Mouse (Mus musculus): ENCODE measurements around the gene Mkln1. TPM values are rescaled to one million over a fixed set of nuclear protein-coding genes. Genes with fewer than 3 reads are reported as not detected.
"Not testable (repeated sequence)": the region's sequence is repeated elsewhere in the genome, so short reads cannot be mapped to it uniquely, and the experiment has no call there.

Mkln1 gene
- polyA plus RNA-seq, 1 experiment from 2014 or later, result 165 TPM

- ATAC-seq, result no peak
- POLR2A ChIA-PET, result no interaction called here
These were observed 139.6 kb downstream of the Mkln1 start for GRCm38 (mm10) chr6:31538112-31538511.

GRCm38 (mm10) chr6:31540018-31540417 is 141.5 kb downstream of the Mkln1 start:
- TF ChIP-seq CTCF (IDR thresholded peaks at IDR 0.05), result no peak
- no peaks in the 10 kb centered on the region for H3K27me3 ChIP-seq
- no peak for ATAC-seq
- ChIA-PET CTCF (interaction anchor here (0.9 to 1.2 kb wide), 5 partner anchors 9 to 112 kb away, joined by 3 to 7 read pairs (median 3); no protein-coding TSS in a partner anchor), POLR2A (interaction anchor here (1.1 kb wide), 1 partner anchor 9 kb away, joined by 4 read pairs; no protein-coding TSS in a partner anchor)
- no peak for DNase-seq (ENCODE audit: low read depth, low spot score)
- in situ Hi-C loops (cut with MboI; ENCODE audit: low pct_unique_long_range_greater_than_20kb), result no loop called here

More at GRCm38 (mm10) chr6:31538112-31538511, 139.6 kb downstream of the Mkln1 start:
- in situ Hi-C loops (cut with MboI; ENCODE audit: low pct_unique_long_range_greater_than_20kb), result no loop called here
- DNase-seq (ENCODE audit: low read depth, low spot score), result no peak
- TF ChIP-seq CTCF (IDR thresholded peaks at IDR 0.05), result no peak
- no peaks in the 10 kb centered on the region for H3K27me3 ChIP-seq
- CTCF ChIA-PET, result interaction anchor here (1.0 to 1.1 kb wide), 2 partner anchors 11 to 13 kb away, joined by 3 to 4 read pairs; no protein-coding TSS in a partner anchor

DNA sequence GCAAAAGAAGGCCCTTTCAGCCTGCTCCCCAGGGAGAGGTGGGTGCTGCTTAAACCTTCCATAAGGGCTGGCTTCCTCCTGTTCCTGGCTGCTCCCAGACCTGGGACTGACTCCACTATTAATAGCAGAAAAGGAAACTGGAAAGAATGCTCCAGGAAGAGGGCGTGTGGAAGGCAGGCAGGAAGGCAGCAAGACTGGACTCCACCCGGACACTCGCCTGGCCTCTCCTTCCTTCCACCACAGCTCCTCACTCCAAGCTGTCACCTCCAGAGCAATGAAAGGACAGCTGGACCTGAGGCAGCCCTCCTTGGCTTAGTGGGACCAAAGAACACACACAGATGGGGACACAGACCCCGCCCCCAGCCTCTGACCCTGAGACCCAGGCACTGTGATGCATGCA is 145.8 kb downstream of the Mkln1 start:
- DNase-seq (ENCODE audit: low read depth, low spot score) (no peak), ATAC-seq (no peak)
- CTCF ChIA-PET, result no interaction called here
- in situ Hi-C loops (cut with MboI; ENCODE audit: low pct_unique_long_range_greater_than_20kb), result no loop called here
- H3K27me3 ChIP-seq, result no peaks in the 10 kb centered on the region
- TF ChIP-seq CTCF (IDR thresholded peaks at IDR 0.05), result no peak
- POLR2A ChIA-PET, result no interaction called here

GRCm38 (mm10) chr6:31549361-31550051 is 151.0 kb downstream of the Mkln1 start:
- H3K27me3 ChIP-seq, result no peaks in the 10 kb centered on the region
- no peak for TF ChIP-seq CTCF (IDR thresholded peaks at IDR 0.05)
- ChIA-PET POLR2A (interaction anchor here (0.9 kb wide), 1 partner anchor 9 kb away, joined by 4 read pairs; no protein-coding TSS in a partner anchor), CTCF (interaction anchor here (1.0 to 1.3 kb wide), 6 partner anchors 10 to 90 kb away, joined by 3 to 4 read pairs (median 4); no protein-coding TSS in a partner anchor)
- in situ Hi-C loops (cut with MboI; ENCODE audit: low pct_unique_long_range_greater_than_20kb), result no loop called here
- peak; percentile 96 for ATAC-seq
- peak; percentile 93 for DNase-seq (ENCODE audit: low read depth, low spot score)

GRCm38 (mm10) chr6:31550876-31551532 is 152.5 kb downstream of the Mkln1 start:
- no peak for TF ChIP-seq CTCF (IDR thresholded peaks at IDR 0.05)
- DNase-seq (ENCODE audit: low read depth, low spot score), result no peak
- ChIA-PET POLR2A (interaction anchor here (0.5 to 1.1 kb wide), 2 partner anchors 8 to 471 kb away, joined by 3 to 5 read pairs; no protein-coding TSS in a partner anchor), CTCF (interaction anchor here (1.2 kb wide), 1 partner anchor 298 kb away, joined by 3 read pairs; no protein-coding TSS in a partner anchor)
- no peak for ATAC-seq
- in situ Hi-C loops (cut with MboI; ENCODE audit: low pct_unique_long_range_greater_than_20kb), result no loop called here
- H3K27me3 ChIP-seq, result no peaks in the 10 kb centered on the region

DNA sequence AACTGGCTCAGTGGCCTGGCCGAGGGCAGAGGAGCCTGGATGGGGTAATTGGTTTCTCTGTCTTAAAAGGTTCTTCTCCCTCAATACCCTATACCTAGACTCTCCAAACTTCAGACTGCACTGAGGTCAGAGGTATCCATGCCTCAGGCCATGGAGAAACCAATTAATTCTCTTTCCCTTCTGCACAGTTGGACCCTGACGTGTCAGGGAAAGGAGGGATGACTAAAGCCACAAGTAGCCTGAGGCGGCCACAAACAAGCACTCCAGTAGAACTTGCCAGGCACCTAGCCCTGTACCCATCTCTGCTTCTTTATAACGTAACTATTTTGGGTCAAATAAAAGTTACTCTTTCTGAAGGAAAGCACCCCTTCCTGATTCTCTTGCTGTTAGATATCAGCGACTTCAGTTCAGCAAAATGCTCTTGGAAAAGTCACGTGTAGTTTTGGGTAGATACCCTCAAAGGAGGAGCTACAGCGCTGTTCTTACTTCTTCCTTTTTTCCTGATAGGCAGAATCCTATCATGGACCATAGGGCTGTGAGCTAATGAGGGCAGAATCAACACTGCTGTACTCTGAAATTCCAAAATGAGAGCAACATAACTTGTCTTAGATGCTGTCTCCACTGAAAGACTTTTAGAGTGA is 158.0 kb downstream of the Mkln1 start:
- no peak for TF ChIP-seq CTCF (IDR thresholded peaks at IDR 0.05)
- no peaks in the 10 kb centered on the region for H3K27me3 ChIP-seq
- POLR2A ChIA-PET, result interaction anchor here (0.6 kb wide), 1 partner anchor 286 kb away, joined by 4 read pairs; no protein-coding TSS in a partner anchor
- ATAC-seq, result peak; percentile 84
- DNase-seq (ENCODE audit: low read depth, low spot score), result peak; percentile 79
- CTCF ChIA-PET, result interaction anchor here (0.8 to 1.9 kb wide), 3 partner anchors 20 to 48 kb away, joined by 3 to 6 read pairs (median 4); no protein-coding TSS in a partner anchor
- in situ Hi-C loops (cut with MboI; ENCODE audit: low pct_unique_long_range_greater_than_20kb), result no loop called here

DNA sequence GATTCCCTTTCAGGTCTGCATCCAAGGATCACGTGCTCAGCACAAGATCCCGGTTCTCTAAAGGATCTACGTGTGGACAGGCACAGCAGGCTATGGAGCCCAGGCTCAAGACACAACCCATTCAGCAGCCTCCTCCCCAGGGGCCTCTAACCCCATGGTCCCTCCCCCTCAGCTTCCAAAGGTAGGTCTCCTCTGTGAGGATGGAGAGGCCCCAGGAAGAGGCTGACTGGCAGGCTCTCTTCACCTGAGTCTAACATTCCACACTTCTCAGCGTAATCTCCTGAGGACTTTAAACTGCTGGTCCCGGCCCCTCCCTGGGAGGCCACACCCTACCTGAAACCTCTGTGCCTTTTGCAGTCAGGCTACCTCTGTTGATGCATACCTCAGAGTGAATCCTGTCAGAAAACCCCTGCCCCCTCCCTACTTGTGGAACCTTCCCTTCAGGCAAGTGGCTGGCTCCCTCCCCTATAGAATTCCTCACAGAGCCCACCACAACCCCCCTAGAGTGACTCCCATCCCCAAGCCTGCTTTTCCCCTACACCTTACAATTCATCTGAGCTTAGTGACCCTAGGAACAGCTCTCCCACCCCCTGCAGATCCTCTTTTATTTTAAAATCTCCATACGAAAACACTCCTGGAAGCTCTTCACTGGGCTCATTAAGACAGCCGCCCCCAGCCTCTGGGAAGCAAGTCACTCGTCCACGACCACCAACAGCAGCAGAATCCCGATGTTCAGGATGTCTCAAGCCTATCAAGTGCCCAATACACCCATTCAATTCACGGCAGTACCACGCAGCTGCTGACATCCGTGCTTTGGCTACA is 161.8 kb downstream of the Mkln1 start:
- DNase-seq (ENCODE audit: low read depth, low spot score) (no peak), ATAC-seq (no peak)
- in situ Hi-C loops (cut with MboI; ENCODE audit: low pct_unique_long_range_greater_than_20kb), result no loop called here
- POLR2A ChIA-PET, result no interaction called here
- H3K27me3 ChIP-seq, result no peaks in the 10 kb centered on the region
- TF ChIP-seq CTCF (IDR thresholded peaks at IDR 0.05), result no peak
- CTCF ChIA-PET, result no interaction called here

GRCm38 (mm10) chr6:31561948-31562347 is 163.4 kb downstream of the Mkln1 start:
- H3K27me3 ChIP-seq; CTCF ChIA-PET; ATAC-seq; DNase-seq (ENCODE audit: low read depth, low spot score); in situ Hi-C loops (cut with MboI; ENCODE audit: low pct_unique_long_range_greater_than_20kb): not testable (repeated sequence)
- POLR2A ChIA-PET, result interaction anchor here (0.7 kb wide), 1 partner anchor 1433 kb away, joined by 12 read pairs; no protein-coding TSS in a partner anchor

DNA sequence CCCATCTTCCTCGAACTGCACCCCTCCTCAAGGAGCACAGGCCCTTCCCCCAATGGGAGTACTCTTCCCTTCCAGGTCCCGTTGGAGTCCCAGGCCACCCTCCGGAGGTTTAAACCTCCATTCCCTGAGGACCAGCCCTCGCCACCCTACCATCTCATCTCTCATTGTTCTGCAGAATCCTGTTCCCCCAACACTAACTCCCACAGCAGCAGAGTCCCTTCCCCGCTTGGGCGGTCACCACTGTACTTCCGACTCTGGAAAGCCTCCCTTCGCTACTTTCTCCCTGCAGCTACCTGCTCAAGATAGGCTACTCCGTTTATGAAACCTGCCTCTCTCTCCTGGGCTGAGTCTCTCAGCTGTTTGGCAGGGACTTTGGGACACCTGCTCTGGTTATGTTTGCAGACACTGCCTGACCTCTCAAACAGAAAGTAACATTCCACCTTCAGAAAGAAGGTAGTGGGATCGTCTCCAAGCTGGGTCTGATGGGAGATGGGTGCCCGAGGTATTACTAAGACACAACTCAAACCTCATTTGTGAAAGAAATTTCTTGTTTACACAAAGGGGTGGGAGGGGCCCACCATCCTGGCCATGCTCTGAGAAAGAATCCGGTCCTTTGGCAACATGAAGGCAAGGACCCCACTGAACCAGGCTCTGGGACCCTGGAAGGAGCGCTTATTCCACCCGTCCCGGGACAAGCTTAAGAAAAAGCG is 164.0 kb downstream of the Mkln1 start:
- in situ Hi-C loops (cut with MboI; ENCODE audit: low pct_unique_long_range_greater_than_20kb), result no loop called here
- no peak for TF ChIP-seq CTCF (IDR thresholded peaks at IDR 0.05)
- no peak for DNase-seq (ENCODE audit: low read depth, low spot score)
- CTCF ChIA-PET, result no interaction called here
- no peaks in the 10 kb centered on the region for H3K27me3 ChIP-seq
- POLR2A ChIA-PET, result interaction anchor here (0.7 to 1.0 kb wide), 2 partner anchors 9 to 1432 kb away, joined by 3 to 12 read pairs; no protein-coding TSS in a partner anchor
- no peak for ATAC-seq

All from Patski (cell line).